Mouse (Mus musculus): ENCODE measurements around the gene Edf1. TPM values are rescaled to one million over a fixed set of nuclear protein-coding genes. Genes with fewer than 3 reads are reported as not detected.

Gene Edf1
- polyA plus RNA-seq, 1 experiment from 2014 or later, result 311 TPM

- Histone ChIP-seq H3K9ac (no peak overlapping the region), H3K9me3 (replicated peaks) (no peaks in the 10 kb centered on the region), H3K4me3 (peak overlapping the region; percentile 28), H3K27ac (no peak overlapping the region), H3K36me3 (peaks cover 5% of the 10 kb centered on the region), H3K4me2 (peak overlapping the region; percentile 44), H3K4me1 (peaks cover 83% of the 10 kb centered on the region), H3K27me3 (replicated peaks) (peaks cover 62% of the 10 kb centered on the region)
- no peak for ATAC-seq
- WGBS (ENCODE audit: insufficient replicate concordance), result 6% methylated on average over 75 of the region's 75 CpGs
Observed at GRCm38 (mm10) chr2:25577951-25578795, 20.5 kb downstream of the Edf1 start.

- H3K9me3 ChIP-seq (replicated peaks), result no peaks in the 10 kb centered on the region
- peaks cover 13% of the 10 kb centered on the region for H3K36me3 ChIP-seq
- WGBS (ENCODE audit: insufficient replicate concordance), result 6% methylated on average over 76 of the region's 77 CpGs
- peaks cover 62% of the 10 kb centered on the region for H3K27me3 ChIP-seq (replicated peaks)
- H3K4me1 ChIP-seq, result peaks cover 83% of the 10 kb centered on the region
- H3K4me3 ChIP-seq, result peak overlapping the region; percentile 23; the same call in 1 of the 2 replicates
- H3K4me2 ChIP-seq, result peak overlapping the region; percentile 35
- H3K27ac ChIP-seq, result no peak overlapping the region
- no peak overlapping the region for H3K9ac ChIP-seq
- ATAC-seq, result no peak
Observed at GRCm38 (mm10) chr2:25578796-25579736, 21.4 kb downstream of the Edf1 start.

- ATAC-seq, result no peak
- no peak overlapping the region for H3K27ac ChIP-seq
- no peaks in the 10 kb centered on the region for H3K9me3 ChIP-seq (replicated peaks)
- peaks cover 21% of the 10 kb centered on the region for H3K36me3 ChIP-seq
- H3K9ac ChIP-seq, result no peak overlapping the region
- H3K4me3 ChIP-seq, result 0 out of 2 replicates have a peak overlapping the region, but pooled peaks have one; percentile 23
- peaks cover 62% of the 10 kb centered on the region for H3K27me3 ChIP-seq (replicated peaks)
- H3K4me2 ChIP-seq, result peak overlapping the region; percentile 35; the same call in 1 of the 2 replicates
- H3K4me1 ChIP-seq, result peaks cover 79% of the 10 kb centered on the region
- 4% methylated on average over 27 of the region's 27 CpGs for WGBS (ENCODE audit: insufficient replicate concordance)
Observed at GRCm38 (mm10) chr2:25579737-25580460, 22.3 kb downstream of the Edf1 start.

- Histone ChIP-seq H3K9me3 (replicated peaks) (no peaks in the 10 kb centered on the region), H3K4me1 (peaks cover 71% of the 10 kb centered on the region), H3K4me3 (no peak overlapping the region), H3K27ac (no peak overlapping the region), H3K4me2 (peak overlapping the region; percentile 64; the same call in 1 of the 2 replicates), H3K36me3 (peaks cover 28% of the 10 kb centered on the region), H3K9ac (0 out of 2 replicates have a peak overlapping the region, but pooled peaks have one; percentile 7), H3K27me3 (replicated peaks) (peaks cover 58% of the 10 kb centered on the region)
- no peak for ATAC-seq
- 28% methylated on average over 6 of the region's 6 CpGs for WGBS (ENCODE audit: insufficient replicate concordance)
Observed at GRCm38 (mm10) chr2:25580621-25581101, 23.0 kb downstream of the Edf1 start.

GRCm38 (mm10) chr2:25581294-25581864 lies 23.7 kb downstream of the Edf1 start, which contains the start of gene Ajm1:
Ajm1 (minus strand) TSS chr2:25581757.
- Histone ChIP-seq H3K4me3 (peak within 1 kb of the TSS; percentile 29), H3K27ac (no peak within 1 kb of the TSS), H3K9ac (0 out of 2 replicates have a peak within 1 kb of the TSS, but pooled peaks have one; percentile 7), H3K4me2 (peak within 1 kb of the TSS; percentile 64), H3K36me3 (peaks cover 34% of the 10 kb centered on the region), H3K4me1 (peaks cover 68% of the 10 kb centered on the region), H3K9me3 (replicated peaks) (no peaks in the 10 kb centered on the region), H3K27me3 (replicated peaks) (peaks cover 51% of the 10 kb centered on the region)
- ATAC-seq, result peak; percentile 60
- 6% methylated on average over 19 of the region's 19 CpGs for WGBS (ENCODE audit: insufficient replicate concordance)

- H3K9ac ChIP-seq, result no peak overlapping the region
- H3K36me3 ChIP-seq, result peaks cover 39% of the 10 kb centered on the region
- ATAC-seq, result no peak
- peaks cover 46% of the 10 kb centered on the region for H3K27me3 ChIP-seq (replicated peaks)
- H3K9me3 ChIP-seq (replicated peaks), result no peaks in the 10 kb centered on the region
- H3K4me2 ChIP-seq, result peak overlapping the region; percentile 64
- peaks cover 68% of the 10 kb centered on the region for H3K4me1 ChIP-seq
- WGBS (ENCODE audit: insufficient replicate concordance), result 11% methylated on average over 6 of the region's 6 CpGs
- no peak overlapping the region for H3K27ac ChIP-seq
- no peak overlapping the region for H3K4me3 ChIP-seq
Observed at GRCm38 (mm10) chr2:25581901-25582301, 24.3 kb downstream of the Edf1 start.

- Histone ChIP-seq H3K9me3 (replicated peaks) (no peaks in the 10 kb centered on the region), H3K4me2 (no peak overlapping the region), H3K27me3 (replicated peaks) (peaks cover 39% of the 10 kb centered on the region), H3K4me1 (peaks cover 62% of the 10 kb centered on the region), H3K27ac (no peak overlapping the region), H3K9ac (no peak overlapping the region), H3K4me3 (no peak overlapping the region), H3K36me3 (peaks cover 46% of the 10 kb centered on the region)
- WGBS (ENCODE audit: insufficient replicate concordance), result 45% methylated on average over 12 of the region's 12 CpGs
- peak; percentile 36; the same call in 1 of the 2 replicates for ATAC-seq
Observed at GRCm38 (mm10) chr2:25582466-25583119, 24.9 kb downstream of the Edf1 start.

GRCm38 (mm10) chr2:25583120-25583481 lies 25.5 kb downstream of the Edf1 start:
- Histone ChIP-seq H3K4me3 (no peak overlapping the region), H3K27me3 (replicated peaks) (peaks cover 34% of the 10 kb centered on the region), H3K9me3 (replicated peaks) (no peaks in the 10 kb centered on the region), H3K27ac (no peak overlapping the region), H3K4me1 (peaks cover 57% of the 10 kb centered on the region), H3K9ac (no peak overlapping the region), H3K36me3 (peaks cover 51% of the 10 kb centered on the region), H3K4me2 (no peak overlapping the region)
- 71% methylated on average over 6 of the region's 6 CpGs for WGBS (ENCODE audit: insufficient replicate concordance)
- no peak for ATAC-seq

- no peak for ATAC-seq
- H3K9me3 ChIP-seq (replicated peaks), result no peaks in the 10 kb centered on the region
- H3K36me3 ChIP-seq, result peaks cover 56% of the 10 kb centered on the region
- no peak overlapping the region for H3K4me2 ChIP-seq
- H3K4me3 ChIP-seq, result no peak overlapping the region
- 59% methylated on average over 4 of the region's 4 CpGs for WGBS (ENCODE audit: insufficient replicate concordance)
- H3K9ac ChIP-seq, result no peak overlapping the region
- H3K4me1 ChIP-seq, result peaks cover 53% of the 10 kb centered on the region
- no peak overlapping the region for H3K27ac ChIP-seq
- peaks cover 29% of the 10 kb centered on the region for H3K27me3 ChIP-seq (replicated peaks)
Observed at GRCm38 (mm10) chr2:25583571-25583970, 25.9 kb downstream of the Edf1 start.

- 80% methylated on average over 3 of the region's 3 CpGs for WGBS (ENCODE audit: insufficient replicate concordance)
- no peak overlapping the region for H3K4me2 ChIP-seq
Observed at GRCm38 (mm10) chr2:25584152-25584551, 26.5 kb downstream of the Edf1 start.

More at GRCm38 (mm10) chr2:25584152-25584551, 26.5 kb downstream of the Edf1 start:
- H3K4me1 ChIP-seq, result peaks cover 47% of the 10 kb centered on the region
- peaks cover 61% of the 10 kb centered on the region for H3K36me3 ChIP-seq
- no peak overlapping the region for H3K9ac ChIP-seq
- no peak for ATAC-seq
- peaks cover 23% of the 10 kb centered on the region for H3K27me3 ChIP-seq (replicated peaks)
- H3K27ac ChIP-seq, result no peak overlapping the region
- no peaks in the 10 kb centered on the region for H3K9me3 ChIP-seq (replicated peaks)
- no peak overlapping the region for H3K4me3 ChIP-seq
